Mouse (Mus musculus) kidney, adult 18-20 months (tissue): ENCODE measurements around the gene Dusp14.
A peak's percentile ranks its signal among the peaks of the same experiment; 100 is the strongest.

ENCODE experiments used
- DNase-seq: peaks from one replicate; pipeline ENCODE4 v3.0.0; 2021

The Dusp14 gene

GRCm38 (mm10) chr11:84066927-84067645 lies 2.0 kb downstream of the Dusp14 start:
- peak; percentile 39 for DNase-seq

GRCm38 (mm10) chr11:84066071-84066481 lies 3.0 kb downstream of the Dusp14 start:
- DNase-seq, result peak; percentile 29

GRCm38 (mm10) chr11:84063631-84064209 lies 5.3 kb downstream of the Dusp14 start:
- no peak for DNase-seq

- DNase-seq, result no peak
Observed at GRCm38 (mm10) chr11:84062805-84063204, 6.3 kb downstream of the Dusp14 start.

GRCm38 (mm10) chr11:84061881-84062280 lies 7.2 kb downstream of the Dusp14 start:
- DNase-seq, result no peak

- DNase-seq, result no peak
Observed at GRCm38 (mm10) chr11:84060635-84061034, 8.4 kb downstream of the Dusp14 start.

GRCm38 (mm10) chr11:84059784-84060183 lies 9.3 kb downstream of the Dusp14 start:
- DNase-seq, result no peak

- no peak for DNase-seq
Observed at GRCm38 (mm10) chr11:84057418-84057817, 11.6 kb downstream of the Dusp14 start.

GRCm38 (mm10) chr11:84053524-84054163 lies 15.4 kb downstream of the Dusp14 start:
- peak; percentile 25 for DNase-seq

GRCm38 (mm10) chr11:84053055-84053454 lies 16.0 kb downstream of the Dusp14 start:
- no peak for DNase-seq

GRCm38 (mm10) chr11:84048411-84048810 lies 20.6 kb downstream of the Dusp14 start:
- no peak for DNase-seq

- DNase-seq, result no peak
Observed at GRCm38 (mm10) chr11:84047270-84047669, 21.8 kb downstream of the Dusp14 start.

- no peak for DNase-seq
Observed at GRCm38 (mm10) chr11:84044988-84045387, 24.1 kb downstream of the Dusp14 start.

GRCm38 (mm10) chr11:84042808-84043762 lies 26.0 kb downstream of the Dusp14 start:
- no peak for DNase-seq

GRCm38 (mm10) chr11:84040621-84041020 lies 28.4 kb downstream of the Dusp14 start:
- no peak for DNase-seq

- no peak for DNase-seq
Observed at GRCm38 (mm10) chr11:84033671-84034070, 35.4 kb downstream of the Dusp14 start.

GRCm38 (mm10) chr11:84032559-84032958 lies 36.5 kb downstream of the Dusp14 start:
- DNase-seq, result no peak

- peak; percentile 57 for DNase-seq
Observed at GRCm38 (mm10) chr11:84031971-84032370, 37.1 kb downstream of the Dusp14 start.

GRCm38 (mm10) chr11:84028271-84029028 lies 40.6 kb downstream of the Dusp14 start:
- DNase-seq, result no peak

- DNase-seq, result no peak
Observed at GRCm38 (mm10) chr11:84027231-84027630, 41.8 kb downstream of the Dusp14 start.

GRCm38 (mm10) chr11:84016810-84017508 lies 52.1 kb downstream of the Dusp14 start:
- peak; percentile 11 for DNase-seq
